Mouse (Mus musculus): ENCODE results near the gene 1700030J22Rik.

DNA sequence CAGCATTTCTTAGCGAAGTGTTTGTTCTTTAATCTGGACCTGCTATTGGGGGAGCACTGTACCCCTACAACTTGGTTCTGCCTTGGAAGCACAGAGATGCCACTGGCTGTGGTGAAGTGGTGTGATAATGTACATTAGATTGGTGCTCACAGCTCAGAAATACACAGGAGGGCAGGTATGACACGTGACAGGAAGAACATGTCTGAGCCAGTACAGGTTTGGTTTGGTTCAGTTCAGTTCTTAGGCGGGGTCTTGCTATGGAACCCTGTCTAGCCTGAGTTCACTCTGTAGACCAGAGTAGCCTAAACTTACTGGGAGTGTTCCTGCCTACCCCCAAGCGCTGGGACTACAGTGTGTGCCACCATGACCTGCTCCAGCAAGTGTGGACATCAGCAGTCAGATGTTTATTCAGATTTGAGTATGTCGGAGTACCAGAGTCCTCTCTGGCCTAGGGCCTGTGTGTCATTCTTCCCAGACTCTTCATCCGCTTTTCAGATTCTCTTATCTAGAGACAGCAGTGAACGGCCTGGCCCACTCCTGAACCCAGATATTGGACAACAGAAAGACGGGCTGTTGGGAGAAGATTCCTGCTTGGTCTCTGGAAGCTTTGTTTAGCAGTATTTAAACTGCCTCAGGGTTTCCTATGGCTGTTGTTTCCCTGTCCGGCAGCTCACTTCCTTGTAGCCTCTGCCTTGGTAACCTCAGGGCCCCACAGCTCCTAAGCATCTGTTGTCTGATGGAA is 33.4 kb downstream of the 1700030J22Rik start:
- TF ChIP-seq CTCF (IDR thresholded peaks at IDR 0.05; ENCODE audit: borderline replicate concordance, insufficient read depth, low read depth, low read length) (no peak), POLR2A (IDR thresholded peaks at IDR 0.05; ENCODE audit: borderline replicate concordance, insufficient read depth, low read length) (no peak)

All from cerebellum, adult 2 months (tissue).